Mouse (Mus musculus) cerebellum, postnatal 36 days (tissue): ENCODE data around the gene Kiss1.

Source experiments
- DNase-seq, 2 experiments: peaks; one replicate each; pipeline ENCODE4 v3.0.0; 2021 to 2022; ENCODE audit warnings: mixed read lengths in 2 of 2

Kiss1 gene

DNA sequence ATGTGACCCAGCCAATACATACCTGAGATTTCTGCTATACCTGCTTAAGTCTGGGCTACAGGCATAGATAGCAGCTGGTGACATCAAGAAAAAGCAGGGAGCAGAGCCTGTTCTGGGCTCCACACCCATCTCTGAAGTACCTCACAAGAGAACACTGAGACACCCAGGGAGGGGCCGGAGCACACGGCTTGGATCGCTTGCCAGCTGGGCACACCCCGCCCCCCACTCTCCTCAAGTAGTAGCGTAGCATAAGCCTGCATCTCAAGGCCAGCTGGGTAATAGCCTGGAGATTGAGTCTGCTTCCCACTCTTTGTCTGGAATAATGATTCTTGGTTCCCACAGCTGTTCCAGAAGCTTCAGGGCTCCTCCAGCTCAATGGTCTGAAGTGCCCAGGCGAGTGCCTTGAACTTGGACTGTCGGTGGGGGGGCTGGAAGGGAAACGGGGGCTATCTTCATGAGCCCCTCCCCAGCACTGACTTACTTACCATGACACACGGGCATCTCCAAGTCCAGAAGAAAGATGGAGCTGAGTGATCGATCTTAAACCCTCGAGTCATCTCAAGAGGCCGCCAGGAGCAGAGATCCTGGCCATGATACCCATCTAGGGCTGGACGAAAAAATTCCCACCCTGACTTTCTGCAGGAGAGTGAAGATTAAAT, at the start of gene Kiss1:
Gene Kiss1, plus strand, starts transcription at position 609 of the 659 bp plus-strand sequence.
- no peak for DNase-seq

DNA sequence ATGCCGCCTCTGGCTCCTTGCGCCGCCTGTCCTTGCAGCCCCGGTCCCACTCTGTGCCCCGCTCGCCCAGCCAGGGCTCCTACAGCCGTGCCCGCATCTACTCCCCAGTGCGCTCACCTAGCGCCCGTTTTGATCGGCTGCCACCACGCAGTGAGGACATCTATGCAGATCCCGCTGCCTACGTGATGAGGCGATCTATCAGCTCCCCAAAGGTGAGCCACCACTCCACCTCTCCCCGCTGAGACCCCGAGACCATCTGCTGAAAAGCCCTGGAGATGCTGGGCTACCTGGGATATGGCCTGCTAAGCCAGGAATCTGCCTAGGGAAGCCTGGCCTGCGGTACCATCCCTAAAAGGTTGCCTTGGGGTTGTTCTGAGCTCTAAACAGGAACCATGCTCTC, 47.5 kb upstream of the Kiss1 start:
- no peak for DNase-seq

DNA sequence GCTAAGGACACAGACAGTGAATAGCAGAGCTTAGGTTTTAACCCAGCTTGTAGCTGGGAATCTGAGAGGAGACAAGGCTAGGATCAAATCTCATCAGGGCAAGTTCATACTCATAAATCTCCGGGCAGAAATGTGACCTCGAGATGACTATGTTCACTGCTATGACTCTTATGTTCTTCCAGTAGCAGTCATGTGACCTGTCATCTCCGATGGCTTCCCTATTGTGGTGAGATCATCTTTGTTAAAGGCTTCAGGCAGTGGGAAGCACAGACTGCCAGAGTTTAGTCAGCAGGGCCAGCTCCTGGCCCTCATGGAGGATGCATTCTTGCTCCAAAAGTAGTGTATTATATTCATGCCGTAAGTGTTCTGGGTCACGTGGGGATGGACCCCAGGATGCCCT, 44.7 kb upstream of the Kiss1 start:
- DNase-seq, result no peak

DNA sequence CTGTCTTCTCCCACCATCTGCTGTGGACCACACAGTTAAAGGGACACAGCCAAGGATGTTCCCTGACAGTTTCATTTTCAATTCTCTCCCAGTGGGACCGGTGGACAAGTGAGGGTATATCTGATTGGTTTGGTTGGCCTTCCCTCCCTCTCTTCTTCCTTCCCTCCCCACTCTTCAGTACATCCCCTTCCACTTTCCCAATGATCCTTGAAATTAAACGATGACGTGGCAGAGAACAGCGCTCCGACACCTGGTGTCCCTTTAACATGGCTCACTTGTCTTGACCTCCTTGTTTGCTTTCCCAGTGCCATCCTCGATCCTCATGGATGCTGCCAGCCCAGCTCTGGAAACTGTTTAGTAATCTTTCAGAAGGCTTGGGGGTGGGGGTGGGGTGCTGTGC, 43.1 kb upstream of the Kiss1 start:
- no peak for DNase-seq

DNA sequence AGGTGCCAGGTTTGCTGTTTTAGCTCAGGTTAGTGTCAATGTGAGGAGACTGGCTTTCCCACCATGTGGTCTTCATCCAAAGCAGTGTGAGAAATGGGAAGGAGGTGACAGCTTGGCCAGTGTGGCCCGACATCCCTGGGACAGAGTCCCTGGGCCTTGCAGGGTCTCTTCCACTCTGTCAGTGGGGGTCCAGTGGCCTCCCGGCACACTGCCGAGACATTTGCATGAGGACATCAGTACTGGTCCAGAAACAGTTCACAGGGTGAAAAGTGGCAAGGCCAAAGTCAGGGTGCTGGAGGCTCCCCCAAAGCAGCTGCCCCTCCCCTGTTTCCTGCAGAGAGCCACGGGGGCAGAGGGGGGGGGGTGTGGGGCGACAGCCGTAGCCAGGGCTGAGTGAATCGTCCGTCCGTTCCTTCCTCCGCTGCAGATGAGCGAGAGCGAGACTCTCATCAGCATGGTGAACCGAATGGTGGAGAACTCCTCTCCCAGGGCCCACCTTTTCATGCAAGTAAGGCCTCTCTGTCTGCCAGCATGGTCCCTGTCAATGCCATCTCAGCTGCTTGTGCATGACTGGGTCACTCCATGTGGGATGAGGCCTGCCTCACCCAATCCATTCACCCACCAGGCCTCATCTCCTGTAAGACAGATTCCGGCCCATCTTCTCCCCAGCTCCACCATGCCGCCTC, 42.6 kb upstream of the Kiss1 start:
- no peak for DNase-seq

DNA sequence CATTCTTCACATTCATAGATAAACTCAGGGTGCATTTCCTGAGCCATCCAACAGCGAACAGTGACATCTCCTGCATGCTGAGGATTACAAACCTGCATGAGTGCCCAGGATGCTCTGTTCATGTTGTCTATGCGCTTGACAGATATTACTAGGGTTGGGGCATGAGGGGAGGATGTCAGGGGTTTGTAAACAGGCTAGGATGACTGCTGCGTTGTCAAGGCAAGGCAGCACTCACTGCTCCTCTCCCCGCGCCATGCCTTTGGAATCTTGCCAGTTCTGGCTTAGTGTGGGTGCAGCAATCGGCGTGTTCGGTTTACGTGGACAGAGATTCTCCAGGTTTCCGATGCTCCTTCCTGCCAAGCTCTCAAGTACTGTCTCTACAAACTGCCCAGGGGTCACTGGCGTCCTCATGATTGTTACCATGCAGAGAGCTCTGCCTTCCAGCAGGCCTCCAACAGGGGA, 42.0 kb upstream of the Kiss1 start:
- no peak for DNase-seq

DNA sequence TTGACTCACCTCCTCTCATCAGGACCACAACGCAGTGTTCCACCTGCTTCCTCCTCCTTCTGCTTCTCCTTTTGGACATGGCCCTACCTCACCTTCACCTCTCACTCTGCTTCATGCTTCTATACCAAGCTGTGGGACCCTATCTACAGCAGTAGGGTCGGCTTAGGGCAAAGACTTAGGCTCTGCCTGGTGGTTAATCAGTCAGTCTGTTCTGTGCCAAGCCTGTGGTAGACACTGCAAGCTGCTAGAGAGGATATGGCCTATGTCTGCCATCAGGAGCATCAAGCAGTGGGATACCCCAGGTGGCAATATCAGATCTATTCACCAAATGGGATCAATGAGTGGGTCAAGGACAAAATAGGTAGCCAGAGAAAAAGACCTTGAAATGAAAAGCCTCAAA, 41.1 kb upstream of the Kiss1 start:
- no peak for DNase-seq

DNA sequence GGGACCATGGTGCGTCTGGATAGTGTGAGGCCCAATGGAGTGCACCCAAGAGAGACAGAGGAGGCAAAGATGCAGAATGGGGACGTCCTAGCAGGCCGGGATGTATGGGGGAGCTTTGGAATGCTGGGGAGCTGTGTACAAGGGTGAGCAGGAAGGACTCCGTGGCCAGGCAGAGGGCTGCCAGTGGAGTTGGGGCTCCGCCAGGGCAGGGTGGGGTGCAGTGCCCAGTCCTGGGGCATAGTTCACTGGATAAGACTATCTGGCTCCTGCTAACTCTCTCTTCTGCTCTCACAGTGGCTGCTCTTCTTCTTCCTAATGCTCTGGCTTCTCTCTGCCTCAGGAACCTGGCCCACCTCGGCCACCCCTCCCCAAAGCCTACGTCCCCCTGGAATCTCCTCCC, 35.8 kb upstream of the Kiss1 start:
- no peak for DNase-seq

DNA sequence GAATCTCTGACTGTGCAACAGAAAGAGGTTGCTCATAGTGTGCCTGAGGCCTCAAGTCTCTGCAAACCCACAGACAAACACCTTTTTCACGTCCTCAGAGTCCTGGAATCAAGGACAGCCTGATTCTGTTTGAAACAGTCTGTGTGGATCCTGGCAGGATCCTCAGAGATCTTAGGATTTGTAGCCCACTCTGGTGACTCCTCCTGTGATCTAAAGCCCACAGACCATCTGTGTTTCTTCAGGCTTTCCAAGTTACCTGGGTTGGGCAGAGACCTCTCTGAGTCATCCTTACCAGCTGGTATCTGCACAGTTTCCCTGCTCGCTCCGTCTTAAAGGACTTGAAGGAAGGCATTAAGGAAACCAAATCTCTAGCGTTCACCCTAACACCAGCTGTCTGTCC, 34.6 kb upstream of the Kiss1 start:
- no peak for DNase-seq

DNA sequence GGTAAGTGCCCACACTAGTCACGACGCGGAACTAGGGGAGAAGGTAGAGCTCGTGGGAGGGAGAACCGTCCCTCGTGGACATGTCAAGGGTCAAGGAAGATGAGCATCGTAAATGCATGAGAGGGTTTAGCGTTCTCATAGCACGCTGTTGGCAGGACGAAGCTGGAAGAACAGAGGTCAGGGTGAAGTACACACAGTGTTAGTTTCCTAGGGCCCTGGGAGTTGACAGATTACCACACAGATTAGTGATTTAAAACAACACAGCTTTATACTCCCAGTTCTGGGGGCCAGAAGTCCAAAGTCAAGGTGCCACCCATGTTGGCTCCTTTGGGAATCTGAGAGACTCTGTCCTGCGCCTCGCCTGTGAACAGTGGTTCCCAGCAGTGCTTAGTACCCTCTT, 33.8 kb upstream of the Kiss1 start:
- no peak for DNase-seq

DNA sequence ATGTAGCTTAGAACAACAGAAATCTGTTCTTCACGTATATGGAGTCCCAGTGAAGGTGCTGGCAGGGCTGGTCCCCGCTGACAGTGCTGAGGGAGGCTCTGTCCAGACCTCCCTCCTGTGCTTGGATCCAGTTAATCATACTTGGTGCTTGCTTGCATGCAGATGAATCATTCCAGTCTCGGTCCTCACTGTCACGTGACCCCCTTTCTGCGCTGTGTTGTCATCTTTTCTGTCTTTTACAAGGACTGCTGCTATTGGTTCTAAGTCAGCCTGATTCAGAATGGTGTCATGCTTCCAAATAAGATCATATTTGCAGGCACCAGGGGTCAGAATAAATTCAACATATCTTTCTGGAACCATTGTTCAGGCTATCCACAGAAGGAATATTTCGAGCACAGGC, 29.8 kb upstream of the Kiss1 start:
- DNase-seq, result no peak

DNA sequence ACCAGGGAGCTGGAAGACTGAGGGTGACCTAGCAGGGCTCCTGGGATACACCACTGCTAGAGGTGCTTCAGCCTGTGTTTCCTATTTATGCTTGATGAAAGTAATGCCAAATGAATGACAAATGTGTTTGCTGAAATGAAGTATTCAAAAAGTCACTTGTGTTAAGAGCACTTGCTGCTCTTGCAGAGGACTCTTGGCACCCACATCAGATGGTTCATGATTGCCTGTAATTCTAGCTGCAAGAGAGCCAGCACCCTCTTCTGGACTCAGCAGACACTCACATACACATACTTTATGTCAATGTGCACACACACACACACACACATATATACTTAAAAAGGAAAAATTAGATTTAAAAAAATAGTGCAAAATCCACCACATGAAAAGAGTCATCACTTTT, 29.1 kb upstream of the Kiss1 start:
- no peak for DNase-seq

DNA sequence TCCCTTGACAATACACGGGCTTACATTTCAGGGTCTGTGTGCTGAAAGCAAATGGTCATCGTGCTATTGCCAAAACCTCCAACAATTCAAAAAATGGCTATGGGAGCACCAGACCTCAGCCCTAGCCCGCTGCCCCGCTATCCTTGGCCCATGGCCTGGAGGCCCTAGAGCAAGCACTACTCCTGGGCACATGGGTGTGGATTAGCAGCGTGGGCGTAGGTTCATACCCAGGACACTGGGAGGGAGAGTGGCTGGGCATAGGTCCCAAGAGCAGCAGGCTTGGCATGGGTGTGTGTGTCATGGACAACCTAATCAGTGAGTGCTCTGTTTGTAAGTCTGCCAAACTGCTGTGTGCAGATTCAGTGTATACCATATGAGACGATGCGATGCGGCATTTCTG, 25.3 kb upstream of the Kiss1 start:
- DNase-seq, result peak; percentile 70 to 73

DNA sequence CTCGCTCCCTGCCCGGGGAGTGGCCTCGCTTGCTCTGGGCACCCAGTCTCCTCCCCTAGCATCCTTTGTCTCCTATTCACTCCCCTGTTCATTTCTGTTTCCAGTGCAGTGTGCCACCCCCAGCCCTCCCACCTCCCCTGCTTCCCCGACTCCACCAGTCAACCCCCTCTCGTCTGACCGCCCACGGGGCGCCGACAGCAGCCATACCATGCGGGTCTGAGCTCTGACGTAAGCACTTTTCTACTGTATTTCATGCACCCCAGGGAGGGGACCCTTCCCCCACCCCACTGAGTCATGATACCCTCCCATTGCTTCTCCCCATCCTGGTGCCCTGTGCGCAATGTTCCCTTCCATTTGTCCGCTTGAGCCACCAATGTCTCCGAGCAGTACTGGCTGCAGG, 22.9 kb upstream of the Kiss1 start:
- DNase-seq, result no peak

DNA sequence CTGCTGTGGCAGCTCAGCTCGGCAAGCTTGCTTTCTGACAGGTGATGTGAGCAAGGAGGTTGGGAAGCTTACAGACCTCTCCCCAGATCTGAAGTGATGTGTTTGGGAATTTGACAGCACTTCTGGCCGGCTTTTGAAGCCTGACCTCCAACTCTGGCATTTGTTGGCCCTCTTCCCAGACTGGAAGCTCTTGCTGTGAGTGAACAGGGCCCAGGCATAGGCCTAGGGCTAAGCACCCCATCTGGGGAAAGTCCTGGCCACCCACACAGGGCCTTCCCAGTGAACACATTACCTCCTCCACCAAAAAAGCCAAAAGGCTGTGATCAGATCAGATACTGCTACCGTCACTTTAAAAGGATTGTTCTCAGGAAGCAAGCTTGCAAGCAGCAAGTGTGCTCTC, 19.1 kb upstream of the Kiss1 start:
- DNase-seq, result peak in 1 of 2 experiments; percentile 18

DNA sequence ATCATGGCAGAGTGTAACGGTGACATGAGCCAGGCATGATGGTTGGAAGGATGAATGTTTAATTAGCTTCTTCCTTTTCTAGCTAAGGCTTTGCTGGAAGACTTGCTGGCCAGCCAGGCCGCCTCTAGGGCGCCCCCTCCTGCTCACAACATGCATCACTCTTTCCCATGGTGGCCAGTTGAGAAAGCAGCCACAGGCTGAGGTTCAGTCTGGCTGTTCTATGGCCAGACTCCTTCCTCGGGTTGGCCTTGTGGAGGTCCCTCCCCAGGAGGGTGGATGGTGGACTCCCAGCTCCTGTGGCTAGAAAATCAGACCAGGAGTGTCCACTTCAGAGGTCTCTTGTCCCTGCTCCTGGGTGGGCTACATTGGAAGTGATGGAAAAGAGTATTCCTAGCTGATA, 14.8 kb upstream of the Kiss1 start:
- DNase-seq, result peak; percentile 78 to 81

DNA sequence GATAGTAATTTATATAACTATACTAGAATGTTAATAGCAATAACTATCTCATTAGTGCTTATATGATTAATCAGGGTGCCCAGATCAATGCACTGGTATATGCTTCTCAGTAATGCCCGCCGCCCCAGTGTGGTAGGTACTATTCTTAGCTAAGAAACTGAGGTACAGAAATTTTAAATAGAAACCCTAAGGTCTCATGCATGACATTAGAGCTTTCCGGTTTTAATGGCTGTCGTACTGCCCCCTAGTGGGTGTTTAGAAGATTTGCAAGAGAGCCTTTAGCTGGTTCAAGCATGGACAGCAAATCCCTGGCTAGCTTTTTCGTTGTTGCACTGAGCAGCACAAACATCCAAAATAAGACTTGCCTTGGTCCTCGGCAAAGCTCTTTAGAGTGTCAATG, 14.4 kb upstream of the Kiss1 start:
- peak; percentile 34 to 53 for DNase-seq

DNA sequence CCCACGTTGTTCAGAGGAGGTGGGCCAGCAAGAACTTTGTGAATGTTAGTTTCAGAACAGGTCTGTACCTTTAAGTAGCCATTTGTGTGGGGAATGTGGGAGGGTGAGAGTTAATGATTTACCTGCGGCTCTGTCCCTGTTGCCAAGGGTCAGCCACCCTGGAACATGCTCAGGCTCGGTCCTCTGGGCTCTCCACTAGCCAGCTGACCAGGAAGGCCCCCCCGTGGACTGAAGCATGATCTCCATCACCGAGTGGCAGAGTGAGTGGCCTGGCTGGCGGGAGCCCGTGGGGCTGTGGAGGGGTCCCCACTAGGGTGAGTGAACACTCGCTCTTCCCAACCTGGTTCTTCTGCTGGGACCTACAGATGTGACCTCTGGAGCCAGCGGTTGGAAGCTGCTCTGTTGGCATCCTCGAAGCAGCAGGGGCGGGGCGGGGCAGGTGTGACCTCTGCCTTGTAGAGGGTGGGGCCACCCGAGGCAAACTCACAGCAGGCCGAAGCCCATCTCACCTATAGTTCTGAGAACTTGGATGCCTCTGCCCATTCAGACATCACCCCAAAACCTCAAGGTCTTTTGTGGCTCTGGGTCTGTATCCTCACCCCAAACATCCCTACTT, 11.9 kb upstream of the Kiss1 start, which contains the start of gene Golt1a:
Gene Golt1a, plus strand, starts transcription at position 149 of the 616 bp plus-strand sequence.
- DNase-seq, result no peak

DNA sequence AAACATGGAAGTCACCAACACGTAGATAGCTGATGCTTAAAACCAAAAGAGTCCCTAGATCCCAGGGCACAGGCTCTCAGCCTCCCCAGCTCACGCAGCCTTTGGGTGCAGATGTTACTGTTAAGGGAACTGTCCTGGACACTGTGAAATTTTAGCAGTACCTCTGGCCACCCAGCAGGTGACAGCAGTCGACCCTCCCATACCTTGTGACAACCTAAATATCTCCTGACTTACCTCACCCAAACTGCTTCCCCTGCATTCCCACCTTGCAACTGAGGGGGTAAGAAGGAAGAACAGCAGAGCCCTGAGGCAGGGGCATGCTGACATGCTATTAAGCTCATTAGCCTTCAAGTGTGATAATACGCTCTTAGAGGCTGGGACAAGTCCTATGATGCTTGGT, 10.4 kb upstream of the Kiss1 start:
- no peak for DNase-seq

DNA sequence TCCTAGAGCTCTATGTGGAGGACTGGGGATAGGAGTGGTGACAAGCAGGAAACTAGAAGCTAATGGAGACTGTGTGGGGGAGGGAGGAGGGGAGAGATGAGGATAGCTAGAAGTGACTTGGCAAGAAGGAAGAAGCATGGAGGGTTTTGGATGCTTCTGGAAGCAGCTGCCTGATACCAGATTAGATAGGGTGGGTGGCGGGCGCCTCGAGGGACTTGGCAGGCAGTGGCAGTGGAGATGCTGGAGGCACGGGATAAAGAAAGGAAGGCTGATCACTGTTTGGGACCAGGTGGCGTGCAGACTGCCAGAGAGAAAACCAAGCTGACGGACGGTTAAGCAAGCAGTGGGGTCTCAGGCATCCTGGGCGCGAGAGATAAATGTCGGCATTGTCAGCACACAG, 9.7 kb upstream of the Kiss1 start:
- DNase-seq, result no peak

DNA sequence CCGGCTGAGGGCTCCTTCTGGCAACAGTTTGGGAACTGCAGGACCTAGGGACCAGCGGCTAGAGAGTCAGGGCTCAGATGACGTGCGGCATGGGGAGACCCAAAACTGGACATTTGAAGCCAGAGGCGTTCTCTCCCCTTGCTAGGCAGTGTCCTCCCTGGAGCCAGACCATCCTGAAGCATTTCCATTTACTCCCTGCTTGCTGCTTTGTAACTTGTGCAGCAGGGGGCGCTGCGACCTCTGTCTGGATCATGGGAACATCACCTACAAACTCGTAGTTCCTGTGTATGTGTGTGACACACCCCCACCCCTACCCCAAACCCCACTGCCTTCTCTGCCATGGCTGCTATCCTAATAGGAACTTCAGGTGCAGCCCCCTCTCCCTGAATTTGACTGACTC, 7.3 kb upstream of the Kiss1 start:
- DNase-seq, result peak; percentile 40 to 41

DNA sequence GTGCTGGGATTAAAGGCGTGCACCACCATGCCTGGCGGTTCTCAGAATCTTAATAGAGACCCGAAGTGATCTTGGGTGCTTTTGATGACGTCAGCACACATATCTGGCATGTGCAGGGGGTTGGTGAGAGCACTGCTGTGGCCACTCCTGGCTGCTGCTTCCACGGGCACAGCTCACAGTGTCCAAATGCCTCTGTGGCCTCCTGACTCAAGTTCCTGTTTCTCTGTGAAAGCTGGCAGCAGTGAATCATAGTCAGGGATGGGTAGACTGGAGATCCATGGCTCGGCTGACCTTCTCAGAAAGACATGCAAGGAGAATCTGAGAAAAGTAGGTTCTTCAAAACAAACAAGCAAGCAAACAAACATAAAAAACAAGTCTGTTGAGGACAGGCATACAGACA, 5.9 kb upstream of the Kiss1 start:
- no peak for DNase-seq

DNA sequence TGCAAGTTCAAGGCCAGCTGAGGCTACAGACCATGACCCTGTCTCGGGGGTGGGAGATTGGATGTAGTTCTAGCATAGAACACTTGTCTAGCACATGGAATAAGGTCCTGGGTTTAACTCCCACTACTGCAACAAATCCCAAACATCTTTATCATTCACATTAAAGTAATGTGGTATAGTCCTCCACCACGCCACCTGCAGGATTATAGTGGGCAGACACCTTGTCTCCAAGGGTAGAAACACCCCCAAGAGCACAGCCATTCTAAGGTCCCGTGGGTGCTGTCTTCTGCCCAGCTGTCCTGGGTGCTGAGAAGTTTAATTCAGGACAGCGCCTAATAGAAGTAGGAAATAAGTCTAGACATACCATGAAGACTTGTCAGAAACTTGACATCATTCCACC, 5.1 kb upstream of the Kiss1 start:
- DNase-seq, result no peak

DNA sequence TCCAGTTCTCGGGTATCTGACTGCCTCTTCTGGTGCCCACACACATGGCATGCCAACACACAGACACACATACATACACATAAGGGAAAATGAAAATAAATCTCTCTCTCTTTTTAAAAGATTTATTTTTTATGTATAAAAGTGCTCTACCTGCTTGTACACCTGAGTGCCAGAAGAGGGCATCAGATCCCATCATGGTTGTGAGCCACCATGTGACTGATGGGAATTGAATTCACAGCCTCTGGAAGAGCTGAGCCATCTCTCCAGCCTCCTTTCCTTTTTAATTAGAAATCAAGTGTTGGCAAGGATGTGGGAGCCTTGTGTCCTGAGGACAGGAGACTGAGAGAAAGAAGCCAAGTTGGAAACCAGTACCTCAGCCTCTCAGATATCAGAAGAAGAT, 4.5 kb upstream of the Kiss1 start:
- DNase-seq, result no peak
